16 mouse cellular contexts compared by ENCODE assay signal in the genomic region with DNA sequence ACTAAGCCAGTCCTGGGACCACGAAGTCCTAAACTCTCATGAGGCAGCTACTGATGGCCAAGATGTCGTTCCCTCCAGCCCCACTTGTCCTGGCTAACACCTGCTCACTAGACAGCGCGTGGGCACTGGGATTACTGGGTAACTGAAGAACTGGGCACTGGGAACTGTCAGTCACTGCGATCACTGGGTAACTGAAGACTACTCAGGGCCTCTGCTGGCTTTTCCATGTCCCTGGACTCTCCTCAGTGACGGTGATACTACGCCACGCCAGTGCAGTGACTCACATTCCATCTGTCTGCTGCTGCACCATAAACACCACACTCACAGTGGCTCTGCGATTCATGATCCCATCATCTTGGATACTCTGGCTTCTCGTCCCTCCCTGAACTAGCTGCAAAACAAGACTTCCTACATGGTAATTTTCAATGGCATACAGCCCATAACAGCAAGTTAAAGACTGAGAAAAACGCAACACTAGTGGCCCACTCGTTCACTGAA.
"Had no signal": no experiment of that assay in that cellular context is flagged by ENCODE, and none has a peak within 500 bp of the region (broad histone marks: within the 10 kb centered on the region; RNA-seq: fewer than 3 reads in every experiment).

No protein-coding gene starts in this region.

- H3K27ac ChIP-seq: kidney, embryonic 15.5 days; limb, embryonic 10.5 days; limb, embryonic 13.5 days; liver, embryonic 12.5 days; liver, embryonic 15.5 days; lung, embryonic 15.5 days; stomach, embryonic 15.5 days had no signal

- H3K36me3 ChIP-seq: limb, embryonic 10.5 days; limb, embryonic 13.5 days; liver, embryonic 15.5 days; lung, embryonic 15.5 days; stomach, embryonic 15.5 days had no signal

- H3K4me1 ChIP-seq: kidney, embryonic 15.5 days; limb, embryonic 10.5 days; liver, embryonic 12.5 days; stomach, embryonic 15.5 days had no signal

- DNase-seq: layer of hippocampus, postnatal 36 days; liver; lung, adult 18-20 months; lung, postnatal 14 days; lung, postnatal 4 days; midbrain, embryonic 14.5 days; right cerebral cortex, postnatal 4 days; spleen, adult 18-20 months; thymus, postnatal 36 days had no signal

- H3K4me3 ChIP-seq: kidney, embryonic 15.5 days; limb, embryonic 10.5 days; limb, embryonic 13.5 days; liver, embryonic 12.5 days; liver, embryonic 15.5 days; lung, embryonic 15.5 days; stomach, embryonic 15.5 days had no signal

- H3K27me3 ChIP-seq: kidney, embryonic 15.5 days; limb, embryonic 13.5 days; liver, embryonic 12.5 days; liver, embryonic 15.5 days; lung, embryonic 15.5 days; stomach, embryonic 15.5 days had no signal
